Mouse (Mus musculus) midbrain, postnatal 0 days (tissue): Measurements from ENCODE around the gene Btn2a2. TPM values are rescaled to one million over a fixed set of nuclear protein-coding genes. Genes with fewer than 3 reads are reported as not detected.
A peak's percentile ranks its signal among the peaks of the same experiment; 100 is the strongest.

Source experiments
- ATAC-seq: fragments of 200-750 bp; cut with Nextera tagmentation; 2 replicates; pipeline ENCODE4 v1.8.0; 2017; ENCODE audit warnings: moderate number of reproducible peaks, mild to moderate bottlenecking, moderate TSS enrichment, moderate library complexity; ENCODE audit not compliant: low FRiP score
- DNase-seq: peaks from one replicate; pipeline ENCODE4 v3.0.0-alpha.2; 2015; ENCODE audit warnings: low spot score
- H3K27ac ChIP-seq: fragments of 300-500 bp; sonication (generic); 2 replicates; pipeline ENCODE4 v1.5.1; 2014; ENCODE audit warnings: low read depth, mild to moderate bottlenecking, low read length, mixed read lengths
- H3K27me3 ChIP-seq: fragments of 300-500 bp; sonication (generic); 2 replicates; pipeline ENCODE4 v1.6.1; 2014; ENCODE audit warnings: low read length, control low read depth, mixed read lengths; ENCODE audit not compliant: insufficient read depth
- H3K36me3 ChIP-seq: fragments of 300-500 bp; sonication (generic); 2 replicates; pipeline ENCODE4 v1.6.1; 2014; ENCODE audit warnings: low read length, control low read depth, mixed read lengths; ENCODE audit not compliant: insufficient read depth
- H3K4me1 ChIP-seq: fragments of 300-500 bp; sonication (generic); 2 replicates; pipeline ENCODE4 v1.6.1; 2014; ENCODE audit warnings: mild to moderate bottlenecking, control low read depth, antibody characterized with exemption, low read length, mixed read lengths; ENCODE audit not compliant: insufficient read depth
- H3K4me2 ChIP-seq: fragments of 300-500 bp; sonication (generic); 2 replicates; pipeline ENCODE4 v1.6.1; 2014; ENCODE audit warnings: low read depth, mild to moderate bottlenecking, low read length, mixed read lengths; ENCODE audit not compliant: poor library complexity, severe bottlenecking
- H3K4me3 ChIP-seq: fragments of 300-500 bp; sonication (generic); 2 replicates; pipeline ENCODE4 v1.5.1; 2014; ENCODE audit warnings: low read depth, mild to moderate bottlenecking, low read length, moderate library complexity
- H3K9ac ChIP-seq: fragments of 300-500 bp; sonication (generic); replicated peaks from 2 replicates; pipeline ENCODE4 v1.6.1; 2014; ENCODE audit warnings: mild to moderate bottlenecking, low read length, moderate library complexity, mixed read lengths; ENCODE audit not compliant: poor library complexity, severe bottlenecking
- H3K9me3 ChIP-seq: fragments of 300-500 bp; sonication (generic); 2 replicates; pipeline ENCODE4 v1.6.1; 2016; ENCODE audit warnings: low read length, control low read depth
- CTCF ChIP-seq: IDR thresholded peaks from 2 replicates; pipeline ENCODE4 v1.5.1; 2016; ENCODE audit warnings: antibody characterized with exemption, mild to moderate bottlenecking
- WGBS: fragments of 180-500 bp; shearing (Covaris S2); extraction: QIAGEN DNeasy Blood & Tissue Kit; methylation state at CpG from one replicate; pipeline ENCODE4 v1.1.7; 2014; 5-methylcytosine and 5-hydroxymethylcytosine counted together
- polyA plus RNA-seq: library from polyadenylated mRNA; unstranded; fragments of >200 nt; fragmentation: Nextera tagmentation; extraction: Ambion mirVana; gene quantifications from 2 replicates; pipeline ENCODE4 v1.2.1, GENCODE M21; 2015
- total RNA-seq: library from RNA; depleted of rRNA; stranded (reverse); fragments of >200 nt; gene quantifications from 2 replicates; pipeline ENCODE4 v1.2.3, GENCODE M21; 2014

The Btn2a2 gene
- total and polyA plus RNA-seq, 2 experiments from 2014 or later, result 0.16 TPM; not detected in 1

GRCm38 (mm10) chr13:23464224-23464637 is 24.4 kb downstream of the Btn2a2 start:
- Histone ChIP-seq H3K9ac (peak overlapping the region; percentile 56), H3K4me3 (peak overlapping the region; percentile 56), H3K4me1 (peaks cover 3% of the 10 kb centered on the region; the same call in 1 of the 2 replicates), H3K36me3 (no peaks in the 10 kb centered on the region), H3K4me2 (peak overlapping the region; percentile 81), H3K27me3 (no peaks in the 10 kb centered on the region), H3K27ac (no peak overlapping the region), H3K9me3 (no peaks in the 10 kb centered on the region)
- 1% methylated on average over 29 of the region's 29 CpGs for WGBS
- TF ChIP-seq CTCF, result no peak
- ATAC-seq, result no peak
- DNase-seq, result peak; percentile 40

GRCm38 (mm10) chr13:23463381-23464223 is 25.1 kb downstream of the Btn2a2 start:
- peak; percentile 89 for DNase-seq
- peak; percentile 68 for ATAC-seq
- under 1% methylated on average over 21 of the region's 21 CpGs for WGBS
- TF ChIP-seq CTCF, result no peak
- Histone ChIP-seq H3K4me2 (peak overlapping the region; percentile 81), H3K9me3 (no peaks in the 10 kb centered on the region), H3K4me1 (peaks cover 3% of the 10 kb centered on the region; the same call in 1 of the 2 replicates), H3K36me3 (no peaks in the 10 kb centered on the region), H3K9ac (peak overlapping the region; percentile 56), H3K4me3 (peak overlapping the region; percentile 56), H3K27me3 (no peaks in the 10 kb centered on the region), H3K27ac (no peak overlapping the region)

GRCm38 (mm10) chr13:23462669-23463068 is 26.0 kb downstream of the Btn2a2 start:
- no peak overlapping the region for H3K4me3 ChIP-seq
- H3K4me2 ChIP-seq, result no peak overlapping the region
- H3K27ac ChIP-seq, result no peak overlapping the region
- H3K36me3 ChIP-seq, result no peaks in the 10 kb centered on the region
- H3K9ac ChIP-seq, result no peak overlapping the region
- DNase-seq (no peak), ATAC-seq (no peak)
- no peaks in the 10 kb centered on the region for H3K9me3 ChIP-seq
- H3K27me3 ChIP-seq, result no peaks in the 10 kb centered on the region
- peaks cover 3% of the 10 kb centered on the region; the same call in 1 of the 2 replicates for H3K4me1 ChIP-seq
- no peak for TF ChIP-seq CTCF

- no peak for DNase-seq
- no peak overlapping the region for H3K9ac ChIP-seq
- H3K4me3 ChIP-seq, result no peak overlapping the region
- no peak for TF ChIP-seq CTCF
- WGBS, result 84% methylated on average over 4 of the region's 4 CpGs
- H3K4me2 ChIP-seq, result no peak overlapping the region
- no peak for ATAC-seq
- peaks cover 3% of the 10 kb centered on the region; the same call in 1 of the 2 replicates for H3K4me1 ChIP-seq
- H3K36me3 ChIP-seq, result no peaks in the 10 kb centered on the region
- no peak overlapping the region for H3K27ac ChIP-seq
- no peaks in the 10 kb centered on the region for H3K27me3 ChIP-seq
- no peaks in the 10 kb centered on the region for H3K9me3 ChIP-seq
These were observed 26.6 kb downstream of the Btn2a2 start for GRCm38 (mm10) chr13:23462063-23462462.

- no peak overlapping the region for H3K9ac ChIP-seq
- 21% methylated on average over 15 of the region's 15 CpGs for WGBS
- no peaks in the 10 kb centered on the region for H3K9me3 ChIP-seq
- no peak for ATAC-seq
- H3K27me3 ChIP-seq, result no peaks in the 10 kb centered on the region
- H3K27ac ChIP-seq, result no peak overlapping the region
- H3K4me1 ChIP-seq, result no peaks in the 10 kb centered on the region
- no peak for TF ChIP-seq CTCF
- DNase-seq, result no peak
- no peak overlapping the region for H3K4me2 ChIP-seq
- H3K4me3 ChIP-seq, result no peak overlapping the region
- H3K36me3 ChIP-seq, result no peaks in the 10 kb centered on the region
These were observed 29.3 kb downstream of the Btn2a2 start for GRCm38 (mm10) chr13:23459264-23459846.

GRCm38 (mm10) chr13:23453926-23454325 is 34.7 kb downstream of the Btn2a2 start:
- Histone ChIP-seq H3K4me2 (peak overlapping the region; percentile 70), H3K36me3 (no peaks in the 10 kb centered on the region), H3K4me3 (peak overlapping the region; percentile 77), H3K9ac (peak overlapping the region; percentile 64; the same call in 1 of the 2 replicates), H3K4me1 (no peaks in the 10 kb centered on the region), H3K9me3 (no peaks in the 10 kb centered on the region), H3K27me3 (no peaks in the 10 kb centered on the region), H3K27ac (peak overlapping the region; percentile 34; the same call in 1 of the 2 replicates)
- no peak for TF ChIP-seq CTCF
- peak; percentile 35 for DNase-seq
- under 1% methylated on average over 9 of the region's 9 CpGs for WGBS
- ATAC-seq, result no peak
